Mouse (Mus musculus): ENCODE measurements around the gene Rwdd4a. TPM values are rescaled to one million over a fixed set of nuclear protein-coding genes. Genes with fewer than 3 reads are reported as not detected.

The Rwdd4a gene
- polyA plus RNA-seq, 1 experiment from 2014 or later: 30.6 TPM

Small RNA genes within 50 kb of the gene (microRNA-seq; reads per million reads assigned to microRNA genes)
- gene Gm27409: not detected

Other genes starting within 250 kb of the Rwdd4a start
- gene Stox2, start 87.3 kb upstream of the Rwdd4a start, polyA plus RNA-seq (2015; fragmentation: Nextera tagmentation; extraction: Ambion mirVana): 8.7 and 9.2 TPM in 2 replicates
- 30.0 and 30.5 TPM in 2 replicates for gene Trappc11, start 194 bp upstream of the Rwdd4a start, polyA plus RNA-seq (2015; fragmentation: Nextera tagmentation; extraction: Ambion mirVana)
- gene Ing2, start 141.9 kb downstream of the Rwdd4a start, polyA plus RNA-seq (2015; fragmentation: Nextera tagmentation; extraction: Ambion mirVana): 7.6 and 9.5 TPM in 2 replicates
- gene Cdkn2aip, start 180.3 kb downstream of the Rwdd4a start, polyA plus RNA-seq (2015; fragmentation: Nextera tagmentation; extraction: Ambion mirVana): 18.6 and 18.8 TPM in 2 replicates

Data from stomach, embryonic 16.5 days (tissue).